Mouse (Mus musculus): ENCODE measurements at regions not wholly inside any gene's neighbourhood (a gene's known extent, or its start where the extent isn't known, plus 50 kb on each side); places are given as distances from the start of the nearest gene placed in this dataset.
"Not testable (repeated sequence)": the region's sequence is repeated elsewhere in the genome, so short reads cannot be mapped to it uniquely, and the experiment has no call there.

DNA sequence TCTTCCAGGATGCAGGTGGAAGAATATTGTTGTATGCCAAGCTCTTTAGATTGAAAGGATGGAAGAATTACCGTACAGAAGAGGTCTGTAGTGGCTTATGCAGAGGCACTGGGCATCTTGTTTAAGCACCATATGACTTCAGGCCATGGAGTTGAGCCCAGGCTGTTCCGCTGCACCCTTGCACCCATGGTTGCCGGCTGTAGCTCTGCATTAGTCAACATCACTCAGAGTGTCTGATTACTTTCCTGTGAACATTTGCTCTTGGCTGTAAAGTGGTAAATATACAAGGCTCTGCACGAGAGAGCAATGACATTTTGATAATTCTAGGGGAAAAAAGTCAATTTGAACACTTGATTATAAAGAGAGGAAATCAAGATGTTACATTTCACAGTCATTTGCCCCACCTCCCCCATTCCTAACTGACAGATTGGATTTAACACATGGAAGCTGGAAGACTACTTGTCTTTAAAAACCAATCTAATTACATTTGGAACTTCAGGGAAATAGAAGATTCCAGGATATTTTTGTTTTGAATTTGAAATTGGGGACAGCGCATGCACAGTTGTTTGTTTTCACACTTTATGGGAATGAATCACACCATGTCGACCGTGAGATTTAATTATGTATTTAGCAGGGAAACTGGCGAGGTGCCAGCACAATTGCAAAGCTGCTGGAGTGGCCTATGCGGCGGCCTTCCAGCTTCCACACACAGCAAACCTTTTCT, 232.9 kb upstream of the Rorb start:
- Histone ChIP-seq H3K4me1 (ENCODE audit: control insufficient read depth in 1 of 2, insufficient read depth in 2 of 2, low read length in 2 of 2) (no peaks in the 10 kb centered on the region), H3K9ac (ENCODE audit: control insufficient read depth, low read depth, low read length, poor library complexity, severe bottlenecking) (no peak overlapping the region), H3K27me3 (ENCODE audit: control insufficient read depth in 1 of 2, insufficient read depth in 2 of 2, low read length in 2 of 2) (no peaks in the 10 kb centered on the region), H3K27ac (ENCODE audit: control insufficient read depth, low read depth, low read length) (no peak overlapping the region), H3K36me3 (ENCODE audit: control insufficient read depth in 1 of 2, insufficient read depth in 2 of 2, low read length in 2 of 2) (no peaks in the 10 kb centered on the region), H3K4me3 (ENCODE audit: control insufficient read depth in 1 of 2, insufficient read depth in 1 of 2, low read depth in 2 of 2, low read length in 2 of 2) (no peak overlapping the region), H3K9me3 (replicated peaks; ENCODE audit: insufficient read depth, low read length) (no peaks in the 10 kb centered on the region), H3K79me2 (ENCODE audit: control insufficient read depth, insufficient read depth, low read length, poor library complexity) (no peaks in the 10 kb centered on the region)
- DNase-seq (ENCODE audit: low read depth, low spot score), result no peak
- TF ChIP-seq MXI1 (IDR thresholded peaks at IDR 0.05; ENCODE audit: low read depth, low read length) (no peak), CHD1 (IDR thresholded peaks at IDR 0.05; ENCODE audit: low read depth, low read length) (no peak), GABPA (IDR thresholded peaks at IDR 0.05; ENCODE audit: low read depth, low read length) (no peak), SIN3A (IDR thresholded peaks at IDR 0.05; ENCODE audit: low read length) (no peak), POLR2AphosphoS2 (IDR thresholded peaks at IDR 0.05; ENCODE audit: low read length) (no peak), TBP (IDR thresholded peaks at IDR 0.05; ENCODE audit: low read depth, low read length) (no peak), JUND (IDR thresholded peaks at IDR 0.05; ENCODE audit: low read depth, low read length) (no peak), MAZ (IDR thresholded peaks at IDR 0.05; ENCODE audit: low read depth, low read length) (no peak)

DNA sequence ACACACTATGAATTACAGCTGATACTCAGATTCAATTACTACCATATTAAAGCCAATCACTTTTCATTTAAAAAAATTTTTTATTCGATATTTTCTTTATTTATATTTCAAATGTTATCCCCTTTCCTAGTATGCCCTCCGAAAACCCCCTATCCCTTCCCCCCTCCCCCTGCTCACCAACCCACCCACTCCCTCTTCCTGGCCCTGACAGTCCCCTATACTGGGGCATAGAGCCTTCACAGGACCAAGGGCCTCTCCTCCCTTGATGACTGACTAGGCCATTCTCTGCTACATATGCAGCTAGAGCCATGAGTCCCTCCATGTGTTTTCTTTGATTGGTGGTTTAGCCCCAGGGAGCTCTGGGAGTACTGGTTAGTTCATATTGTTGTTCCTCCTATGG, 196.1 kb upstream of the Rorb start:
- H3K9ac ChIP-seq (ENCODE audit: control insufficient read depth, low read depth, low read length, poor library complexity, severe bottlenecking); H3K4me1 ChIP-seq (ENCODE audit: control insufficient read depth in 1 of 2, insufficient read depth in 2 of 2, low read length in 2 of 2); H3K9me3 ChIP-seq (replicated peaks; ENCODE audit: insufficient read depth, low read length); DNase-seq (ENCODE audit: low read depth, low spot score); H3K79me2 ChIP-seq (ENCODE audit: control insufficient read depth, insufficient read depth, low read length, poor library complexity); H3K27ac ChIP-seq (ENCODE audit: control insufficient read depth, low read depth, low read length); H3K27me3 ChIP-seq (ENCODE audit: control insufficient read depth in 1 of 2, insufficient read depth in 2 of 2, low read length in 2 of 2); H3K36me3 ChIP-seq (ENCODE audit: control insufficient read depth in 1 of 2, insufficient read depth in 2 of 2, low read length in 2 of 2); H3K4me3 ChIP-seq (ENCODE audit: control insufficient read depth in 1 of 2, insufficient read depth in 1 of 2, low read depth in 2 of 2, low read length in 2 of 2): not testable (repeated sequence)

DNA sequence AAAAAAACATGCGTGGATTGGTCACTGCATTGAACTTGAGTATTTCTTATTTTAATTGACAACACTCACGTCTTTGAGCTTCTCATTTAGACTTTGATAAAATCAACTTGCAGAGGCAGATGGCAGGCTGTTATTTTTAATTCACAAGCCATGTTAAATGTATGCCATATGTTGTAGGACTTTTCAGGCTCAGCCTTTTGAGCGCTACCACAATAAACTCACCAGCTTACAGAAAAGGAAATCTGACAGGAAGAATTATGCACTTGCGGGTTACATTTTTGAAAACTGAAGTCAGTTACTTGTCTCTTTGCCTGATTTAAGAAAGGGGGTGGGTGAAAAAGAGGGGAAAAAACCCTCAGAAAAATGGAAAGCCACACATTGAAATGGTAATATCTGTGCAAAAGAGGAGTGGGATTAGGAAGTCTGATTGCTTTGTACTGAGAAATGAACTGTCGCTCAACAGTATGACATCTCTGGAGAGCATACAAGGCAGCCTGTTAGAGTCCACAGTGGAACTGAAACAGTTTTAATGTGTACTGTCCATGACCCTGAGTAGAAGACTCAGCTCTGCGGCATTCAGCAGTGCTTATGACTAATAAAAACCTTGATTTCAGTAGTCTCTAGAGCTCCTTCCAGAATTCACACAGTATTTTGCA, 195.6 kb upstream of the Rorb start:
- Histone ChIP-seq H3K79me2 (ENCODE audit: control insufficient read depth, insufficient read depth, low read length, poor library complexity) (no peaks in the 10 kb centered on the region), H3K4me3 (ENCODE audit: control insufficient read depth in 1 of 2, insufficient read depth in 1 of 2, low read depth in 2 of 2, low read length in 2 of 2) (no peak overlapping the region), H3K9ac (ENCODE audit: control insufficient read depth, low read depth, low read length, poor library complexity, severe bottlenecking) (no peak overlapping the region), H3K27me3 (ENCODE audit: control insufficient read depth in 1 of 2, insufficient read depth in 2 of 2, low read length in 2 of 2) (no peaks in the 10 kb centered on the region), H3K9me3 (replicated peaks; ENCODE audit: insufficient read depth, low read length) (no peaks in the 10 kb centered on the region), H3K36me3 (ENCODE audit: control insufficient read depth in 1 of 2, insufficient read depth in 2 of 2, low read length in 2 of 2) (no peaks in the 10 kb centered on the region), H3K4me1 (ENCODE audit: control insufficient read depth in 1 of 2, insufficient read depth in 2 of 2, low read length in 2 of 2) (no peaks in the 10 kb centered on the region), H3K27ac (ENCODE audit: control insufficient read depth, low read depth, low read length) (no peak overlapping the region)
- DNase-seq (ENCODE audit: low read depth, low spot score), result no peak
- TF ChIP-seq POLR2A (IDR thresholded peaks at IDR 0.05; ENCODE audit: control insufficient read depth in 1 of 2, insufficient read depth in 1 of 2, low read depth in 1 of 2, low read length in 2 of 2, poor library complexity in 1 of 2) (no peak), CHD1 (IDR thresholded peaks at IDR 0.05; ENCODE audit: low read depth, low read length) (no peak), USF2 (IDR thresholded peaks at IDR 0.05; ENCODE audit: borderline replicate concordance in 1 of 2, insufficient read depth in 1 of 2, low read depth in 1 of 2, low read length in 2 of 2) (no peak), BHLHE40 (IDR thresholded peaks at IDR 0.05; ENCODE audit: borderline replicate concordance, low read depth, low read length) (no peak), RAD21 (IDR thresholded peaks at IDR 0.05; ENCODE audit: low read depth, low read length) (no peak), JUND (IDR thresholded peaks at IDR 0.05; ENCODE audit: low read depth, low read length) (no peak), TAL1 (IDR thresholded peaks at IDR 0.05; ENCODE audit: low read length) (no peak), NELFE (IDR thresholded peaks at IDR 0.05; ENCODE audit: low read depth, low read length) (no peak), NRF1 (IDR thresholded peaks at IDR 0.05; ENCODE audit: insufficient read depth, low read depth, low read length, poor library complexity, severe bottlenecking) (no peak), TBP (IDR thresholded peaks at IDR 0.05; ENCODE audit: low read depth, low read length) (no peak), ZNF384 (IDR thresholded peaks at IDR 0.05; ENCODE audit: low read depth, low read length) (no peak), CTCF (IDR thresholded peaks at IDR 0.05 in 2 of 3, conservative IDR thresholded peaks at IDR 0.05 in 1 of 3; ENCODE audit: control insufficient read depth in 1 of 3, insufficient read depth in 1 of 3, low read depth in 2 of 3, low read length in 3 of 3, poor library complexity in 1 of 3, severe bottlenecking in 1 of 3) (no peak), ZKSCAN1 (IDR thresholded peaks at IDR 0.05; ENCODE audit: low read depth, low read length) (no peak), GABPA (IDR thresholded peaks at IDR 0.05; ENCODE audit: low read depth, low read length) (no peak), UBTF (IDR thresholded peaks at IDR 0.05; ENCODE audit: borderline replicate concordance, insufficient read depth, low read depth, low read length) (no peak), MAFK (IDR thresholded peaks at IDR 0.05; ENCODE audit: borderline replicate concordance, low read depth, low read length) (no peak), USF1 (IDR thresholded peaks at IDR 0.05; ENCODE audit: low read depth, low read length) (no peak), MAZ (IDR thresholded peaks at IDR 0.05; ENCODE audit: low read depth, low read length) (no peak), RCOR1 (IDR thresholded peaks at IDR 0.05; ENCODE audit: low read depth, low read length) (no peak), SMC3 (IDR thresholded peaks at IDR 0.05; ENCODE audit: low read depth, low read length) (no peak)

Measured in MEL (cell line).